Mouse (Mus musculus): Measurements from ENCODE around the gene Arfip2. TPM values are rescaled to one million over a fixed set of nuclear protein-coding genes. Genes with fewer than 3 reads are reported as not detected.

Arfip2 gene
- total and polyA plus RNA-seq, 2 experiments: 4.9 to 28.6 TPM

GRCm38 (mm10) chr7:105639756-105640155, 460 bp downstream of the Arfip2 start, which contains the start of gene Timm10b:
Gene Timm10b (plus strand): TSS chr7:105640056.
- Histone ChIP-seq H3K36me3 (ENCODE audit: control insufficient read depth, insufficient read depth, low read length) (peaks cover 12% of the 10 kb centered on the region; the same call in 1 of the 2 replicates), H3K4me3 (ENCODE audit: insufficient read depth, low read depth, low read length) (peak within 1 kb of the TSS; percentile 94), H3K79me2 (ENCODE audit: control insufficient read depth, insufficient read depth, low read length) (peaks cover 14% of the 10 kb centered on the region; the same call in 1 of the 2 replicates), H3K4me1 (ENCODE audit: control insufficient read depth, insufficient read depth, low read length) (peaks cover 13% of the 10 kb centered on the region), H3K27ac (replicated peaks; ENCODE audit: insufficient read depth, low read depth, low read length) (peak within 1 kb of the TSS; percentile 86), H3K9ac (ENCODE audit: low read depth, low read length) (peak within 1 kb of the TSS; percentile 90), H3K27me3 (ENCODE audit: control insufficient read depth, insufficient read depth, low read length) (no peaks in the 10 kb centered on the region)
- WGBS: 5% methylated on average over 2 of the region's 2 CpGs
- TF ChIP-seq POLR2A (IDR thresholded peaks at IDR 0.05; ENCODE audit: extremely low read depth, insufficient read depth, low read length) (no peak), CTCF (IDR thresholded peaks at IDR 0.05; ENCODE audit: low read depth, low read length) (no peak)
- DNase-seq (ENCODE audit: extremely low read depth, low read depth, low spot score): no peak

- peak overlapping the region; percentile 83 for H3K4me3 ChIP-seq (ENCODE audit: insufficient read depth, low read depth, low read length)
- 44% methylated on average over 9 of the region's 9 CpGs for WGBS
- H3K36me3 ChIP-seq (ENCODE audit: control insufficient read depth, insufficient read depth, low read length): peaks cover 11% of the 10 kb centered on the region; the same call in 1 of the 2 replicates
- H3K27me3 ChIP-seq (ENCODE audit: control insufficient read depth, insufficient read depth, low read length): no peaks in the 10 kb centered on the region
- no peak overlapping the region for H3K27ac ChIP-seq (replicated peaks; ENCODE audit: insufficient read depth, low read depth, low read length)
- no peak for DNase-seq (ENCODE audit: extremely low read depth, low read depth, low spot score)
- peaks cover 14% of the 10 kb centered on the region; the same call in 1 of the 2 replicates for H3K79me2 ChIP-seq (ENCODE audit: control insufficient read depth, insufficient read depth, low read length)
- TF ChIP-seq POLR2A (IDR thresholded peaks at IDR 0.05; ENCODE audit: extremely low read depth, insufficient read depth, low read length) (no peak), CTCF (IDR thresholded peaks at IDR 0.05; ENCODE audit: low read depth, low read length) (no peak)
- peak overlapping the region; percentile 90 for H3K9ac ChIP-seq (ENCODE audit: low read depth, low read length)
- peaks cover 13% of the 10 kb centered on the region for H3K4me1 ChIP-seq (ENCODE audit: control insufficient read depth, insufficient read depth, low read length)
Measured at GRCm38 (mm10) chr7:105639304-105639703, 912 bp downstream of the Arfip2 start.

GRCm38 (mm10) chr7:105638776-105639175, 1.4 kb downstream of the Arfip2 start:
- 94% methylated on average over 6 of the region's 6 CpGs for WGBS
- Histone ChIP-seq H3K4me3 (ENCODE audit: insufficient read depth, low read depth, low read length) (no peak overlapping the region), H3K27ac (replicated peaks; ENCODE audit: insufficient read depth, low read depth, low read length) (no peak overlapping the region), H3K4me1 (ENCODE audit: control insufficient read depth, insufficient read depth, low read length) (peaks cover 15% of the 10 kb centered on the region), H3K9ac (ENCODE audit: low read depth, low read length) (no peak overlapping the region), H3K36me3 (ENCODE audit: control insufficient read depth, insufficient read depth, low read length) (peaks cover 9% of the 10 kb centered on the region; the same call in 1 of the 2 replicates), H3K27me3 (ENCODE audit: control insufficient read depth, insufficient read depth, low read length) (no peaks in the 10 kb centered on the region), H3K79me2 (ENCODE audit: control insufficient read depth, insufficient read depth, low read length) (peaks cover 14% of the 10 kb centered on the region; the same call in 1 of the 2 replicates)
- no peak for DNase-seq (ENCODE audit: extremely low read depth, low read depth, low spot score)
- TF ChIP-seq CTCF (IDR thresholded peaks at IDR 0.05; ENCODE audit: low read depth, low read length) (no peak), POLR2A (IDR thresholded peaks at IDR 0.05; ENCODE audit: extremely low read depth, insufficient read depth, low read length) (no peak)

GRCm38 (mm10) chr7:105635726-105636125, 4.5 kb downstream of the Arfip2 start:
- peaks cover 12% of the 10 kb centered on the region; the same call in 1 of the 2 replicates for H3K79me2 ChIP-seq (ENCODE audit: control insufficient read depth, insufficient read depth, low read length)
- TF ChIP-seq POLR2A (IDR thresholded peaks at IDR 0.05; ENCODE audit: extremely low read depth, insufficient read depth, low read length) (no peak), CTCF (IDR thresholded peaks at IDR 0.05; ENCODE audit: low read depth, low read length) (no peak)
- H3K36me3 ChIP-seq (ENCODE audit: control insufficient read depth, insufficient read depth, low read length): peaks cover 2% of the 10 kb centered on the region; the same call in 1 of the 2 replicates
- no peak overlapping the region for H3K27ac ChIP-seq (replicated peaks; ENCODE audit: insufficient read depth, low read depth, low read length)
- H3K27me3 ChIP-seq (ENCODE audit: control insufficient read depth, insufficient read depth, low read length): no peaks in the 10 kb centered on the region
- WGBS: 66% methylated on average over 2 of the region's 2 CpGs
- DNase-seq (ENCODE audit: extremely low read depth, low read depth, low spot score): no peak
- H3K4me3 ChIP-seq (ENCODE audit: insufficient read depth, low read depth, low read length): no peak overlapping the region
- peaks cover 13% of the 10 kb centered on the region for H3K4me1 ChIP-seq (ENCODE audit: control insufficient read depth, insufficient read depth, low read length)
- H3K9ac ChIP-seq (ENCODE audit: low read depth, low read length): no peak overlapping the region

GRCm38 (mm10) chr7:105634272-105634920, 5.8 kb downstream of the Arfip2 start:
- DNase-seq (ENCODE audit: extremely low read depth, low read depth, low spot score): no peak
- H3K27ac ChIP-seq (replicated peaks; ENCODE audit: insufficient read depth, low read depth, low read length): no peak overlapping the region
- 80% methylated on average over 9 of the region's 9 CpGs for WGBS
- peaks cover 3% of the 10 kb centered on the region; the same call in 1 of the 2 replicates for H3K79me2 ChIP-seq (ENCODE audit: control insufficient read depth, insufficient read depth, low read length)
- H3K9ac ChIP-seq (ENCODE audit: low read depth, low read length): no peak overlapping the region
- TF ChIP-seq POLR2A (IDR thresholded peaks at IDR 0.05; ENCODE audit: extremely low read depth, insufficient read depth, low read length) (no peak), CTCF (IDR thresholded peaks at IDR 0.05; ENCODE audit: low read depth, low read length) (no peak)
- H3K27me3 ChIP-seq (ENCODE audit: control insufficient read depth, insufficient read depth, low read length): no peaks in the 10 kb centered on the region
- H3K4me3 ChIP-seq (ENCODE audit: insufficient read depth, low read depth, low read length): no peak overlapping the region
- peaks cover 11% of the 10 kb centered on the region; the same call in 1 of the 2 replicates for H3K4me1 ChIP-seq (ENCODE audit: control insufficient read depth, insufficient read depth, low read length)
- H3K36me3 ChIP-seq (ENCODE audit: control insufficient read depth, insufficient read depth, low read length): peaks cover 2% of the 10 kb centered on the region; the same call in 1 of the 2 replicates

GRCm38 (mm10) chr7:105633801-105634135, 6.4 kb downstream of the Arfip2 start:
- peaks cover 3% of the 10 kb centered on the region; the same call in 1 of the 2 replicates for H3K79me2 ChIP-seq (ENCODE audit: control insufficient read depth, insufficient read depth, low read length)
- H3K9ac ChIP-seq (ENCODE audit: low read depth, low read length): peak overlapping the region; percentile 82
- no peaks in the 10 kb centered on the region for H3K27me3 ChIP-seq (ENCODE audit: control insufficient read depth, insufficient read depth, low read length)
- DNase-seq (ENCODE audit: extremely low read depth, low read depth, low spot score): no peak
- peaks cover 2% of the 10 kb centered on the region; the same call in 1 of the 2 replicates for H3K36me3 ChIP-seq (ENCODE audit: control insufficient read depth, insufficient read depth, low read length)
- H3K4me1 ChIP-seq (ENCODE audit: control insufficient read depth, insufficient read depth, low read length): peaks cover 8% of the 10 kb centered on the region; the same call in 1 of the 2 replicates
- 13% methylated on average over 10 of the region's 10 CpGs for WGBS
- TF ChIP-seq POLR2A (IDR thresholded peaks at IDR 0.05; ENCODE audit: extremely low read depth, insufficient read depth, low read length) (no peak), CTCF (IDR thresholded peaks at IDR 0.05; ENCODE audit: low read depth, low read length) (no peak)
- peak overlapping the region; percentile 64 for H3K27ac ChIP-seq (replicated peaks; ENCODE audit: insufficient read depth, low read depth, low read length)
- peak overlapping the region; percentile 50 for H3K4me3 ChIP-seq (ENCODE audit: insufficient read depth, low read depth, low read length)
